Mouse (Mus musculus) ovary, postnatal 10 days (tissue): ENCODE measurements around the gene 5730596B20Rik.

Experiments used
- DNase-seq: peaks from one replicate; pipeline ENCODE4 v3.0.0; 2022; ENCODE audit warnings: low spot score

The 5730596B20Rik gene

GRCm38 (mm10) chr6:52177061-52177735 is at the start of gene 5730596B20Rik:
5730596B20Rik (plus strand) TSS chr6:52177498.
- no peak for DNase-seq

GRCm38 (mm10) chr6:52137841-52138535 is 39.3 kb upstream of the 5730596B20Rik start:
- no peak for DNase-seq

- DNase-seq: no peak
Observed at GRCm38 (mm10) chr6:52138576-52138975, 38.7 kb upstream of the 5730596B20Rik start.

- no peak for DNase-seq
Observed at GRCm38 (mm10) chr6:52139115-52139514, 38.2 kb upstream of the 5730596B20Rik start.

GRCm38 (mm10) chr6:52150401-52150966 is 26.8 kb upstream of the 5730596B20Rik start:
- no peak for DNase-seq

GRCm38 (mm10) chr6:52151571-52151970 is 25.7 kb upstream of the 5730596B20Rik start:
- no peak for DNase-seq

GRCm38 (mm10) chr6:52152226-52153193 is 24.8 kb upstream of the 5730596B20Rik start:
- no peak for DNase-seq

- no peak for DNase-seq
Observed at GRCm38 (mm10) chr6:52153270-52153669, 24.0 kb upstream of the 5730596B20Rik start.

GRCm38 (mm10) chr6:52154044-52154443 is 23.3 kb upstream of the 5730596B20Rik start:
- no peak for DNase-seq

- no peak for DNase-seq
Observed at GRCm38 (mm10) chr6:52155471-52155870, 21.8 kb upstream of the 5730596B20Rik start.

GRCm38 (mm10) chr6:52156551-52157200 is 20.6 kb upstream of the 5730596B20Rik start:
- no peak for DNase-seq

GRCm38 (mm10) chr6:52157466-52158275 is 19.6 kb upstream of the 5730596B20Rik start:
- no peak for DNase-seq

GRCm38 (mm10) chr6:52158276-52159051 is 18.8 kb upstream of the 5730596B20Rik start, which contains the start of gene Hoxa1:
Hoxa1 (minus strand) TSS chr6:52158317.
- no peak for DNase-seq

- no peak for DNase-seq
Observed at GRCm38 (mm10) chr6:52159164-52159761, 18.0 kb upstream of the 5730596B20Rik start.

- no peak for DNase-seq
Observed at GRCm38 (mm10) chr6:52159979-52160378, 17.3 kb upstream of the 5730596B20Rik start.

- DNase-seq: no peak
Observed at GRCm38 (mm10) chr6:52160511-52161335, 16.6 kb upstream of the 5730596B20Rik start.

GRCm38 (mm10) chr6:52161336-52162092 is 15.8 kb upstream of the 5730596B20Rik start:
- DNase-seq: no peak

- DNase-seq: no peak
Observed at GRCm38 (mm10) chr6:52162093-52162380, 15.3 kb upstream of the 5730596B20Rik start.
